Mouse (Mus musculus): Measurements from ENCODE around the gene 1700001O22Rik. TPM values are rescaled to one million over a fixed set of nuclear protein-coding genes. Genes with fewer than 3 reads are reported as not detected.

Gene 1700001O22Rik
- total RNA-seq, 2 experiments from 2014 or later, result not detected

DNA sequence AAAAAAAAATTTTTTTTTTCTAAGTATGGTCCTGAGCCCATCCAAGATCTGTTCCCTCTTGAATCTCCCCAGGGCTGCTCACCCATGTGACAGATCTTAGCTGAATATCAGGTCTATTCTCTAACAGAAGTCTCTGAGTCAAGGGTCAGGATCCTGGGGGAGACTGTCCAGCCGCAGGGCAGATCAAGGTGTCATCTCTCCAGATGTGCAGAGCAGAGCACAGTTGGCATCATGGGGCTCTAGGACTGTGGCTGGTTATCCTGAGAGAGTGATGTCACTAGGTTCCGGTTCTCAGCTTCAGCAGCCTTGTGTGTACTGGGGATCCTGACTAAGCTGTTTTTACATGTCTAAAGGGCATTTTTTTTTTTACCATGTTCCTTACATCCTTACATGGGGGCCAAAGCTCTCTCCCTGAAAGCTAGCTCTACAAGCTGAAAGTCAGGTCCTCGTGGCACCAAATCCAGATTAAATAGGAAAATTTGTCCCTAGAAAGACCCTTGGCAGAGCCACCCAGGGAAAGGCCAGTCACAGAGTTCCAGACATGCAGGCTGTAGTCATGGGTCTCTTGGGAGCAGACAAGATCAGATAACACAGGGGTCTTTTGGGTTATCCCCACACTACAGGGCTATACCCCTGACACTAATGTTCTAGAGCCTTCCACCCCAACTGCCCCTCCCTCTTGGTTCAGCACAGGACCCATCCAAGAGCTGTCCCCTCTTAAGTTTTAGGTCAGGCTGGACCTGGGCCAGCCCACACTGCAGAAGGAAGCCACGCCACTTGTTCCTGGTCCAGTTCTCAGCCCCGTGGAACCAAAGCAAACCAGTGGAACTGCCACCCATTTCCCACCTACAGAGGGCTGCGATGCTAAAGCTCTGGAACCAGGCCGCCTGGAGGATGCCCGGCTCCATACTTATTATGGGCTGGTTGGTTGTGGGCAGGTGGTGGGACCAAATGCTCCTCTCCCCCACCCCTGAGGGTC lies 20.9 kb downstream of the 1700001O22Rik start:
- no peak for ATAC-seq (ENCODE audit: poor library complexity, severe bottlenecking)

DNA sequence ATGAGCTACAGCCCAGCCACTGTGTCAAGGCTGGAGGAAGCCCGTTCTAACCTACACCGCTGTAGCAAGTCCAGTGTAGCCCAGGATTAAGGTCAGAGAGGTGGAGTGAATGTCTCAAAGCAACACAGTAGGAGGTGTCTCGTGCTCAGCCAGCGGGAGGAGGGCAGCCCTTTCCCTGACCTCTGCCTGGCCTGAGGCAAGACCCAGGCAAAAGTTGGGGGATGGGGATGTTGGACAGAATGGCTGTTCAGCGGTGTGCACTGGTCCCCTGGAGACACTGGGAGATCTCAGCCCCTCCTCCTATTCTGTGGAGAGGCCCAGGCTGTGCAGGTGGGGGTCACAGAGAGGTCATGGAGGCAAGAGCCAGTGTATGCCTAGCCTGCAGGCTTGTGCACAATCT lies 24.2 kb downstream of the 1700001O22Rik start:
- no peak for ATAC-seq (ENCODE audit: poor library complexity, severe bottlenecking)

DNA sequence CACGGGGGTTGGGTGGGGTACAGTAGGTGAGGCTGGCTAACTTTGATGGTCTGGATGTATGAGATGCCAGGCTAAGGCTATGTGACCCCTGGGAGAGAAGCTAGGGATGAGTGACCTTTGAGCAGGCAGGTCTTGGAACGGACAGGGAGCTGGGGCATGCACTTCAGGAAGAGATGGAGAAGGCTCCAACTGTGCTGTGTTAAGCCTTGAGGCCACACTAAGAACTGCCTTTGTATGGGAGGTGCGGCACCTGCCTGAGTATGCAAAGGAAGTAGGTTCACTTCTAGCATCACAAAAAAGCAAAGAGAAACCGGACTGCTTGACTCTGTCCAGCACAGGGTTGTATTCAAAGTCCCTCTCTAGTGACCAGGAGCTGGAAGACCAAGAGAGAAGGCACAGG lies 25.2 kb downstream of the 1700001O22Rik start:
- no peak for ATAC-seq (ENCODE audit: poor library complexity, severe bottlenecking)

DNA sequence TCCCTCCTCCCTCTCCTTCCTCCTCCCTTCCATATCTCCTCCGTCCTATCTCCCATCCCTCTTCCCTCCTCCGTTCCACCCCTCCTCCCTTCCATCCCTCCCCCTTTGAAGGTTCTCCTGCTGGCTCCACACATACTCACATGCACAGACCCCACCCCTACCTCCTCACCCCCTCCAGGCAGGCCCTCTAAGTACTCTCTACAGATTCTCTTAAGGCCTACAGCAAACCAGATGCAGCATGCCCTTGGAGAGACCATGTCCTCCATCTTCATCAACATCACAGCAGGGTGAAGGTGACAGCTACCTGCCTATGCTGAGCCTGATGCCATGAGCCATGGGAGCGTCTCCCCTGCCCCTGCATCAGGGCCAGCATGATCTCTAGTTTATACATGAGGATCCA lies 26.2 kb downstream of the 1700001O22Rik start:
- ATAC-seq (ENCODE audit: poor library complexity, severe bottlenecking), result no peak

DNA sequence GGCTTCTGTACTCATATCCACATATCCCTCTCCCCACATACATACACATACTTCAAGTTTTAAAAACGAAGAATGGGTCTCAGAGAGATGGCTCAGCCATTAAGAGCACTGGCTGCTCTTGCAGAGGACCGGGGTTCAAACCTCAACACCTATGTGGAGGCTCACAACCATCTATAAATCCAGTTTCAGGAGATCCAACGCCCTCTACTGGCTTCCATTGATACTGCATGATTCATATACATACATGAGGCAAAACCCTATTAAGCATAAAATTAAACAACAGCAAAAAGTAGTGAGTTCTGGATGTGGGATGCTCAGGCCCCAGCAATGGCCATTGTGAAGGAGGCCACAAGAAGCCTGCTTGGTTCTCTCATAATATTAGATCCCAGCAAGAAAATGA lies 27.5 kb downstream of the 1700001O22Rik start:
- ATAC-seq (ENCODE audit: poor library complexity, severe bottlenecking), result no peak

DNA sequence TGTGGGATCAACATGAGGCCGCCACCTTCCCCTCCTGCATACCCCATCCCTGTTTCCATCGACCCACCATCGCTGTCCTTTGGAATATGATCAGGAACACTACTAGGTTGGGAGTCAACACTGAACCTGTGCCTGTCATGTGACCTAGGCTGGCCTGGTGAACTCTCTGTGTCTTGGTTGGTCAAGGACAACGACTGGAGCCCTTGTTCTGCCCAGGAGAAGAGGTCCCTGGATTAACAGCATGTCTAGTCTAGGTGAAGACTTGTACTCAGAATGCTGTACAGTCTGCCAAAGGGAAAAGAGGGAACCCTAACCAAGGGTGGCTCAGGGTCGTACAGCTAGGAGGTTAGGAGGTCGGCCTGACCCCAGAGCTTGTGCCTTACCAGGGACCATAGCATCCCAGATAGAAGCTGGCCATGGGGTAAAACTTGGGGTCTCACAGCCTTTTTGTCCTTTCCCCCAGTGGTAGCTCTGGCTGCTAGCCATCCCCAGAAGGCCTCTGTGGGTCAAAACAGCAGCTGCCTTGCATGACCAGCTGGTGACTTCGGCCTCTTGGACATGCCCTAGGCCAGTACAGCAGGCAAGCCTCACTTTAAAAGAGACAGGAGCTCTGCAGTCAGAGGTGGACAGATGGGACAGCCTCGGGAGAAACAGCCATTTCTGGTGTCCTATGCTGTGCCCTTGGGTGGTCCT lies 30.0 kb downstream of the 1700001O22Rik start:
- ATAC-seq (ENCODE audit: poor library complexity, severe bottlenecking), result no peak

DNA sequence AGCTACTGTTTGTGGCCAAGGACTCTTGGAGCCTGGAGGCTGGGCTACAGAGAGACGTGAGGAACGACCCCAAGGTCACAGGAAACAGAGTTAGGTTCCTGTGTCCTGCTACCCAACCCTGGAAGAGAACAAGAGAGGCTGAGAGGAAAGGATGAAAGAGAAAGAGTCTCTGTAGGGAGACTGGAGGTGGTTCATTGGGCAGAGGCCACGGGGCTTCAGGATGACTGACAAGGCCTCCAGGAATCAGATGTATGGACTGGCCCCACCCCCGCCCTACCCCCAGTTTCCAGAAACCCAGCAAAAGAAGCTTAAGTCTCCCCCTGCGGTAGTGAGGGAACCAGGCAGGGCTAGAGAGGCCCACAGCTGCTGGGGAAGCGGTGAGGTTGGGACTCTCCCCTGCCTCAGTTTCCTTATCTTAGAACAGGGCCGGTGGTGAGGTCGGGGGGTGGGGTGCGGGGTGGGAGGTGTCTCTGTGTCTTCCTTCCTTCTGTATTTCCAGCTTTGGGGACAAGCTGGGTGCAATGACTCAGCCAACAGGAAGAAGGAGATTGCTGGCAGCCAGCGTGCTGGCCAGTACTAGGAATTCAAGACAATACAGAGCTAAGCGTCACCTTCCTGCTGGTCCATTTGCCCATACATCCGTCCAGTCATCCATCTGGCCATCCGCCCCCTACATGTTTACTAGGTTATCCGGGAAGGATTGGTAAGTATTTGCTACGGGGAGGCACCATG lies 30.7 kb downstream of the 1700001O22Rik start:
- no peak for ATAC-seq (ENCODE audit: poor library complexity, severe bottlenecking)

DNA sequence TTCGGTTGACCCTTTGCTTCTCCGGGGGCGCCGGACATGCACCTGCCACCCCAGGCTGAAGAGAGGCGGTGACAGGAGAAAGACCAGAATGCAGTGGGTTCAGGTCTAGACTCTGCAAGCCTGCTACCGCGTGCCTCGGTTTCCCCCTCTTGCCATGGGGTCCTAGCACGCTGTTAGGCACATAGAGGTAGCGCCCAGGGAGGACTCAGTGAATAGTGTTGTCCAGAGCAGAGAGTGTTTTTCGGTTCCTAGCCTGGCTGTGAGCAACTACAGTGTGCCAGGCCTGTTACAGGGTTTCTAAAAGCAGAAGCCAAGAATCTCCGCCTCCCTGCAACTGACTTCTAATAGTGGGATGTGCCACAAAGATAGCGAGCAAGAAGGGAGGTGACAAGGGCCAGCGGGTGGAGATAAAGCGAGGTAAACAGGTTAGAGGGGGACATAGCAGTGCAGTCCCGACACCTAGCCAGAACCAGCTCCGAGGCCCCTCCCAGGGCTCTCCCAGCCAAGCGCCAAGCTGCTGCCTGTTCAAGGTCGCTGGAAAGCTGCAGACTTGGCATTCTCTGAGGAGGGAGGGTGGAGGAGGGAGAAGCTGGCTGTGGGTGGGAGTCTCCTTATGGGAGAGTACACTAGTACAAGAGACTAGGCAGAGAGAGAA lies 31.5 kb downstream of the 1700001O22Rik start:
- ATAC-seq (ENCODE audit: poor library complexity, severe bottlenecking), result peak; percentile 79

DNA sequence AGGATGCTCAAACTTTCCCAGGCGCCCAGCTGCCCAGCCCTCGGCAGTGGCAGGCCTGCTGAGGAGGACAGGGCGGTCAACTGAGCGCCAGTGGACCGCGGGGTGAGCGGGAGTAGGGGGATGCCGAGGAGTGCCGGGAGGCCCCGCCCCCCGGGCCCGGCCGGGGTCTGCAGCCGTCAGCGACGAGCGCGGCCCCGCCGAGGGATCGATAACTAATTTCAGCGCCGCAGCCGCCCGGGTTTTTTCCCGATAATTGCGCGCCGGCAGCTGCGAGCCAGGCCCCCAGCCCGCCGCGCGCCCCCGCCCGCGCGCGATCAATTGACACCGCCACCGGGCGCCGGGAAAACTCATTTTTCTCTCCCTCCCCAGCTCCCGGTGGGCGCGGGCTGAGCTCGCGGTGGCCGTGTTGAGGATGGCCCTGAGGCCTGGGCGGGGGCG lies 32.1 kb downstream of the 1700001O22Rik start:
- ATAC-seq (ENCODE audit: poor library complexity, severe bottlenecking), result no peak

DNA sequence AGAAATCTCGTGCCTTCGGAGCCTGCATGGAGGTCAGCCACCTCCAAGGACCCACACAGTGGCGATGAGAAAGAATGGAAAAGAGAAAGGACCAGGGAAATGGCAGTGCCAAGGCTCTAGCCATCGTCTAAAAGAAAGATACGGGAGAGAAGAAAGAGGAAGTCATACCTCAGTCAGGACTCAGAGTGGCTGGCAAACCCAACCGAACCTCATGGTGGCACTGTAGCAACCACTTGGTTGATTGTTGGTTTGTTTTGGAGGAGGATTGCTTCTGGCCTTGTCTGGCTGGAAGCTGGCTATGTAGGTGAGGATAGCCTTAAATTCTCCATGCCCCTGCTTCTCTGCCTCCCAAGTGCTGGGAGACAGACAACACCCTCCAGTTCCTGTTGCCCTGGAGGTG lies 34.3 kb downstream of the 1700001O22Rik start:
- peak; percentile 55 for ATAC-seq (ENCODE audit: poor library complexity, severe bottlenecking)

DNA sequence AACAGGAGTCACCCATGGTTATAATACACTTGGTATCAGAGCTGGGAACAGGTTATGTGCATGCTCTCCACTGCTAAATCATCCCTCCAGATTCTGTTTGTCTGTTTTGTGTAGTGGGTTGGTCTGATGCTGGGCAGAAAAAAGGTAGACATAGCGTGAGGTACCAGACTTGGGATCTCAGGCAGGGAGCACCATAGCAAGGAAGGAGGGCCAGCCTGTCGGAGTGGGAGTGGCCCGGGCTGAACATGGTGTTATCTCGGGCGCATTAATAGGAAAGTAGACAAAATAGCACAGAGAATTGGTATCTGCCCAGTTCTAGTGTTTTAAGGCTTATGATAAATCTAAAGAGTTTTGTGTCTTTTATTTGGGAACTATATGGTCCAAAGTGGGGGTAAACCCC lies 34.9 kb downstream of the 1700001O22Rik start:
- ATAC-seq (ENCODE audit: poor library complexity, severe bottlenecking), result no peak

DNA sequence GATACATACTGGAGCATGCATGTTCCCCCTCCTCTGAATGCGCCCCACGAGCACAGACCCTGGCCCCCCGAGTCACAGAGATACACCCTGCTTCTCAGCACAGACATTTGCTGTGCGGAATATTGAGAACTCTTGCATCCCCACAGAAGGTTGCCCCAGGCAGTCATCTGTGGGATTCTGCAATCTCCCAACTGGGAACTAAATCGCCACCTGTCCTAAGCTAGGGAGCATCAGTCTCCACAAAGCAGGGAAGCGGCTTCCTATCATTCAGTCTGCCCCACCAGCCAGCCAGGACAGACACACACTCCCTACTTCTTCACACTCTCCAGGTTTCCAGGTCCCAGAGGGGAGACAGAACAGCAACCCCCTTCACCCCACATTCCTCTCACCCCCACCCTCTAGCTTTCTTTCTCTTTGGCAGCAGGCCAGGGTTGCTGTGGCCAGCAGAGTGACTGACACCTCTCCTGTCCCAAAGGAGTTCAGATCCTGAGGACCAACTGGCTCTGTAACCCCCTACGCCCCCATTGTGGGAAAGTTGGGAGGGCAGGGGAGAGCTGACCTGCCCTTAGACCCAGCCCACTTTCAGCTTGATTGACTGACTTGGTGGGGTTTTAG lies 35.7 kb downstream of the 1700001O22Rik start:
- no peak for ATAC-seq (ENCODE audit: poor library complexity, severe bottlenecking)

DNA sequence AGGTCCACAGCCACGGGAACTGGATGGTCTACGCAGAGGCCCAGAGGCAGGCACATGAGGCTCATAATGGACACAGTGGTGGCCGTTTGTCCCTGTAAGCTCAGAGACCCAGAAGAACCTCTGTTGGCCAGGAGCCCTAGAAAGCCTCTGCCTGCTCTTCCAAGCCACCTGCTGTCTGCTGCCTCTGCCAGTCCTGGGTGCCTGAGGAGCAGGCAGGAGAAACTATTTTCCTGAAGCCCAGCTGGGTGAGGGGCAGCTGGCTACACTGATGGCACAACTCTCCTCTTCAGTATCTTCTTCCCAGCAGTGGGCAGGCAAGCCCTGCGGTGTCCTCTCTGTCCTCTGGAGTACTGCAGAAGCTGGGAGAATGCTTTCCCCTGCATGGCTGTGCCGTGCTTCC lies 37.0 kb downstream of the 1700001O22Rik start:
- no peak for ATAC-seq (ENCODE audit: poor library complexity, severe bottlenecking)

DNA sequence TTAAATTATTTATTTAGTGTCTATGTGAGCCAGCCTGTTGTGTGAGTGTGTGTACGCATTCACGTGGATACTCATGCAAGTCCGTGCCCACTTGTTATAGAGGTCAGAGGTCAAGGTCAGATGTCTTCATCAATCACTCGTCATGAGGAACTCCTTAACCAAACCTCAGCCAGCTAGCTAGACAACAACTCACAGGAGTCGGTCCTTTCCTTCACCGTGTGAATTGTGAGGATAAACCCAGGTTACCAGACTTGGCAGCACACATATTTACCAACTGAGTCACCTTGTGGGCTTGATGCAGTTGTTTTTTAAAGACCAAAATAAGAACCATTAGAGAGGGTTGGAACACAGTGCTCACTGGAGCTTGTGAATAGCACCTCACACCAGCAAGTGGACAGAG lies 42.8 kb downstream of the 1700001O22Rik start:
- ATAC-seq (ENCODE audit: poor library complexity, severe bottlenecking), result no peak

DNA sequence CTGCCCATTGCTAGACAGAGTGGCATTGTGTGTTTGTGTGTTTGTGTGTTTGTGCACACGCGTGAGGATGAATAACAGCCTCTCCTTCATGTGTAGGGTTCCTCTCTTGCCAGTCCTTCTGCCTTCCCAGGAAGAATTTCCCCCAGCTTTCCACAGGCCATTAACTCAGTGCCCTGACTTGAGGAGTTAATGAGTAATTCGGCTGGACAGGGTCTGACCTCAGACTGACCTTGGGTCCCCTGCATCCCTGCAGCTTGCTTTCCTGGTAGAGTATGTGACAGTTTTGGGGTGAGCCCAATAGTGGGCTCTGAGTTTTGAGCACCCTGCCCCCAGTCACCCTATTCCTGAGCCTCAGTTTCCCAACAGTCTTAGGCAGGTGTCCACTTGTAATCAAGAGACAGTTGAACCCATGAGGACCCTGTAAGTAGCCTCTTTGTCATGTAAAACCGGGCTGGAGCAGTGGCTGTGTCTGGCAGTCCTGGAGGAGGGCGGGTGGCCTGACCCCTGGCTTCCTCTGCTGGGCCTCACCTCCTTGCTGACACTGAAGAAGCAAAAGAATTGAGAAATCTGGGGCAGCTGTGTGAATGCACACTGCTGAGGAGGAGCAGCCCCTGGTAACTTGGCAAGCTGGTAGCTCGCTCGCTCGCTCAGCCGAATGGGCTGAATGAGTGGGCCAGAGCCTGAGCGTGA lies 43.5 kb downstream of the 1700001O22Rik start:
- no peak for ATAC-seq (ENCODE audit: poor library complexity, severe bottlenecking)

DNA sequence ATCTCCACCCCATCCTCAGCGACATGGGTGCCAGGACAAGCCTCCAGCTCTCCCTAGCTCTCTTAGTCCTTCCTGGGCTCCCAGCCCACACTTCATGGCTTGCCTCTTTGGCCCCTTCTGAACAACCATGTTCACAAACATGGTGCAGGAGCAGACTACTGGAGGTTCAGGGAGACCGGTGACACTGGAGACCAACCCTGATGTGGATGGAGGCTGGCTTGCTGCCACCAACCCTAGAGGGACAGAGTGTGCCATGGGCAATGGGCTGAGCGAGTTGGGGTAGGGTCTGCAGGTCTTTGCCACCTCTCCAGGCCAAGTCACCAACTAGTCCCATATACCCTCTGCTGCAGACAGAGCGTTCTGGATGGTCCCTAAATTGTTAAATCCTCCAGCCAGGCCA lies 44.0 kb downstream of the 1700001O22Rik start:
- no peak for ATAC-seq (ENCODE audit: poor library complexity, severe bottlenecking)

DNA sequence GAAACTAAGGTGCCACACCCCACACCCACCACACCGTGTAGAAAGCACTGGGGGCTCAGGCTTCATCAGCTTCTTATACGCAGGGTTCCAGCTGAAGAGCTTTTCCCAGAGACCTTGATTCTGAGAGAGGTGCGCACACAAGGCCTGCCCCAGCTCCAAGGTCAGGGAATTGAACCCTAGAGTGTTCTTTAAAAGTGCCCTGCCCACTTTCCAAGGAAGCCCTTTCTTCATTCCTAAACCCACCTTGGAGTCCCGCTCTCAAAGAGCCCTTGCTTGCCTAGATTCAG lies 44.4 kb downstream of the 1700001O22Rik start:
- no peak for ATAC-seq (ENCODE audit: poor library complexity, severe bottlenecking)

DNA sequence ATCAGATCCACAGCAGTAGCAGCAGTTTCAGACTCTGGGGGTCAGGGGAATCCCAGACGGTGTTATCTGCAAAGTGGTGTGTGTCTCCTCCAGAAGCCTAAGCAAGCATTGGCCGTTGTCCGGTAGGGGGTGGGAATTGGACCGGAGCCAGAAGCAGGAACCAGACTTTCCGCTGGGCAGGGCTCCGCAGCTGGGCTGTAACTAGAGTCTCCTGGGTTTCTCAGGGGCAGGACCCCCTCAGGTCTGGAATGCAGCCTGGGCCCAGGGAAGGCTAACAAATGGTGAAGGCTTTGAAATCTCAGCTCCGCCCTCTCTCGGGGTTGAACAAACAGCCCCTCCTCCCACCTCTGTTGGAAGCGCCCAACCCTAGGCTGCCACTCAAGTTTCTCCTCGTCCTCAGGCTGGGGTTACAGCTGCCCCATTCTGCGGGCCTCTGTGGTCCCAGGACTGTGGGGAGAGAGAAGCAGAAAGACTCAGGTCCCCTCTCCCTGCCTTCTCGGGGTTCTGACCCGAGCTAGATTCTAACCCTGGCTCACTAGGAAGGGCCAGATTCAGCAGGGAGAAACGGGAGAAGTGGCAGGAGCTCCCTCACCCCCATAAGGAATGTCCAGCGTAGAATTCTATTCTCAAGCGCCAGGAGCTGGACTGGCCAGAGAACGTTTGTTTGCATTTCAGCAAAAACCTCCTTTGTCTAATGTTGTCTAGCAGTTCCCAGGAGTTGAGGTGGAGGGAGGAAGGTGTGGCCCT lies 44.9 kb downstream of the 1700001O22Rik start:
- ATAC-seq (ENCODE audit: poor library complexity, severe bottlenecking), result no peak

DNA sequence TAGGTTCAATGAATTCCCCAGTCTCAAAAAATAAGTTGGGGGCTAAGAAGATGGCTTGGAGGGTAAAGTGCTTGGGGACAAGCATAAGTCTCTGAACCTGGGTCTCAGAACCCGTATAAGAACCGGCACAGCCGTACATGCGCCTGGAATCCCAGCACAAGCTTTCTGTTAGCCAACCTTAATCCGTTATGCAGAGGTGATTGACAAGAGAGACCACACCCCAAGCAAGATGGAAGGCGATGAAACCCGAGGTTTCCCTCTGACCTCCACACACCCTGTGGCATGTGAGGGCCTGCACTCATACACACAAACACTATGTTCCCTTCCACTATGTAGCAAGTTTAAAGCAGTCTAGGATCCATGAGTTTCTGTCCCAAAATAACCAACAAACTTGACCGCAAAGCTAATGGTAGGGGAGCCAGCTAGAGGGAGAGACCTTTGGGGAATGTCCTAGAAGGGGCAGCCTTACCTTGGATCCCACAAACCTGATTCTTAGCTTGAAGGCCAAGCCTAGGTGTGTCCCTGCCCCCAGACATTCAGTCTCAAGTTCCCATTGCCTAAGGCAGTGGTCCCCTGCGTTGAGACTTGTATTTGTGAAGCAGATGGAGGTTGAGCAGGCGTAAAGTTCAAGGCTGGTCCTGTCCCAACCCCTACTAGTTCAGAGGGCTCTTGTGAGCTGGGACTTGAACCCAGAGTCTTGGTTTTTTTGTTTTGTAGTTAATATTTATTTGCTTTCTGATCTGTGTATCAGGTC lies 46.3 kb downstream of the 1700001O22Rik start:
- ATAC-seq (ENCODE audit: poor library complexity, severe bottlenecking), result no peak

Measured in megakaryocyte, adult 5-6 weeks (primary cell).